In the genomic region with DNA sequence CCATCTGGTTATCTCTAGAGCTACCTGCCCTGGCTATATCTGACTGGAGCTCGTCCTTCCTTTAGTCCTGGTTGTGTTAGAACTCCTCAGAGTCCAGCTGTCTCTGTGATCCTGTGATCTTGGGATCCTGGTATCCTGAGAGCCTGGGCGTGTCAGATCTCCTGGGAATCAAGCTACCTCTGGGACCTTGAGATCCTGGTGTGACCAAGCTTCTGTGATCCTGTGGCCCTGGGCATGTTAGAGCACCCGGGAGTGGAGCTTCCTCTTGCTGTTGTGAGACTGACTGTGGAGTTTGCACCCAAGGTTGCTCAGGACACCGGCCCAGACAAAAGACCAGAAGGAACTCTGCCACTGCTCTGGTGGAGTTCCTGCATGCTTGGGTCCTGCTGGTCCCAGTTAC, we compare ENCODE assay signal across 23 mouse cellular contexts.
A peak's percentile ranks its signal among the peaks of the same experiment; 100 is the strongest.
DNase-seq lines count a peak whose midpoint lies in the region; ATAC-seq and TF ChIP-seq lines count a peak whose summit lies in the region.
"Had no signal": no experiment of that assay in that cellular context is flagged by ENCODE, and none has a peak within 500 bp of the region (broad histone marks: within the 10 kb centered on the region; RNA-seq: fewer than 3 reads in every experiment).

No protein-coding gene starts in this region.

- no peak for TF ChIP-seq CTCF in intestine, postnatal 0 days (IDR thresholded peaks at IDR 0.05; ENCODE audit: low read depth)

- no peaks in the 10 kb centered on the region for H3K27me3 ChIP-seq in heart, embryonic 11.5 days (ENCODE audit: control insufficient read depth, insufficient read depth, low read length)
- H3K27me3 ChIP-seq in intestine, embryonic 14.5 days (replicated peaks; ENCODE audit: control insufficient read depth, insufficient read depth, low read length), result no peaks in the 10 kb centered on the region
- H3K27me3 ChIP-seq in intestine, postnatal 0 days (replicated peaks; ENCODE audit: control insufficient read depth, insufficient read depth, low read length), result no peaks in the 10 kb centered on the region
- H3K27me3 ChIP-seq: embryonic facial prominence, embryonic 12.5 days; forebrain, embryonic 13.5 days; forebrain, embryonic 15.5 days; Patski had no signal

- no peak overlapping the region for H3K4me3 ChIP-seq in heart, embryonic 11.5 days (ENCODE audit: low read depth, low read length)
- no peak overlapping the region for H3K4me3 ChIP-seq in intestine, embryonic 14.5 days (ENCODE audit: low read depth, low read length)
- H3K4me3 ChIP-seq in intestine, postnatal 0 days (ENCODE audit: low read depth, low read length), result no peak overlapping the region
- H3K4me3 ChIP-seq: embryonic facial prominence, embryonic 10.5 days; embryonic facial prominence, embryonic 12.5 days; forebrain, embryonic 13.5 days; forebrain, embryonic 15.5 days had no signal

- H3K27ac ChIP-seq in heart, embryonic 11.5 days (ENCODE audit: low read depth, low read length), result no peak overlapping the region
- H3K27ac ChIP-seq in intestine, embryonic 14.5 days (ENCODE audit: low read depth), result no peak overlapping the region
- H3K27ac ChIP-seq in intestine, postnatal 0 days (ENCODE audit: low read depth, low read length), result no peak overlapping the region
- H3K27ac ChIP-seq: embryonic facial prominence, embryonic 10.5 days; embryonic facial prominence, embryonic 12.5 days; forebrain, embryonic 13.5 days; forebrain, embryonic 15.5 days had no signal

- peaks cover 6% of the 10 kb centered on the region; the same call in 1 of the 2 replicates for H3K4me1 ChIP-seq in heart, embryonic 11.5 days (ENCODE audit: control insufficient read depth, insufficient read depth, low read length)
- no peaks in the 10 kb centered on the region for H3K4me1 ChIP-seq in intestine, embryonic 14.5 days (replicated peaks; ENCODE audit: control insufficient read depth, insufficient read depth, low read length)
- no peaks in the 10 kb centered on the region for H3K4me1 ChIP-seq in intestine, postnatal 0 days (replicated peaks; ENCODE audit: control insufficient read depth, insufficient read depth, low read length)
- H3K4me1 ChIP-seq: embryonic facial prominence, embryonic 10.5 days; embryonic facial prominence, embryonic 12.5 days; forebrain, embryonic 13.5 days; forebrain, embryonic 15.5 days had no signal

- 63% methylated on average over 4 of the region's 4 CpGs for WGBS in heart, embryonic 11.5 days (ENCODE audit: insufficient replicate concordance)
- WGBS in intestine, embryonic 14.5 days, result 89% methylated on average over 4 of the region's 4 CpGs
- 81% methylated on average over 4 of the region's 4 CpGs for WGBS in intestine, postnatal 0 days

- H3K9me3 ChIP-seq in heart, embryonic 11.5 days (replicated peaks; ENCODE audit: control insufficient read depth, low read length), result no peaks in the 10 kb centered on the region
- no peaks in the 10 kb centered on the region for H3K9me3 ChIP-seq in intestine, embryonic 14.5 days (ENCODE audit: control insufficient read depth, low read length)
- H3K9me3 ChIP-seq in intestine, postnatal 0 days (ENCODE audit: control insufficient read depth), result no peaks in the 10 kb centered on the region
- H3K9me3 ChIP-seq: embryonic facial prominence, embryonic 10.5 days; embryonic facial prominence, embryonic 12.5 days; forebrain, embryonic 13.5 days; forebrain, embryonic 15.5 days had no signal

- H3K36me3 ChIP-seq in heart, embryonic 11.5 days (ENCODE audit: control insufficient read depth, insufficient read depth, low read length), result no peaks in the 10 kb centered on the region
- H3K36me3 ChIP-seq in intestine, embryonic 14.5 days (ENCODE audit: control insufficient read depth, insufficient read depth, low read length), result no peaks in the 10 kb centered on the region
- H3K36me3 ChIP-seq in intestine, postnatal 0 days (ENCODE audit: control insufficient read depth, insufficient read depth), result no peaks in the 10 kb centered on the region
- H3K36me3 ChIP-seq: embryonic facial prominence, embryonic 10.5 days; embryonic facial prominence, embryonic 12.5 days; forebrain, embryonic 15.5 days; G1E had no signal

- no peak for ATAC-seq in heart, embryonic 11.5 days (replicated peaks; ENCODE audit: insufficient number of reproducible peaks, low FRiP score, low TSS enrichment)
- no peak for ATAC-seq in intestine, embryonic 14.5 days (replicated peaks; ENCODE audit: low FRiP score, low TSS enrichment, low read depth)
- ATAC-seq in intestine, postnatal 0 days, result no peak
- ATAC-seq: activated CD4-positive, CD25-positive, alpha-beta regulatory T cell, adult 4 months; CD4-positive, CD25-positive, alpha-beta regulatory T cell, adult 4 months; forebrain, embryonic 13.5 days; forebrain, embryonic 15.5 days; Patski had no signal

- DNase-seq in heart, adult 11 months, result peak; percentile 71
- DNase-seq in intestine, embryonic 14.5 days (ENCODE audit: low spot score), result peak; percentile 41
- DNase-seq in testis, postnatal 10 days (ENCODE audit: low spot score), result peak; percentile 14
- DNase-seq in testis, postnatal 14 days (ENCODE audit: low spot score), result no peak
- DNase-seq: adrenal gland, adult 8-10 months; adrenal gland, postnatal 14 days; adrenal gland, postnatal 36 days; B cell, adult 2 months; cerebellum, adult 11-12 months; cerebellum, adult 2 months; cerebellum, adult 9-10 months; cerebellum, postnatal 10 days; cerebellum, postnatal 25 days had no signal

- no peak overlapping the region for H3K4me2 ChIP-seq in heart, embryonic 11.5 days
- no peak overlapping the region for H3K4me2 ChIP-seq in intestine, embryonic 14.5 days (ENCODE audit: low read length)
- no peak overlapping the region for H3K4me2 ChIP-seq in intestine, postnatal 0 days (replicated peaks; ENCODE audit: low read depth)
- H3K4me2 ChIP-seq: embryonic facial prominence, embryonic 12.5 days; forebrain, embryonic 13.5 days; forebrain, embryonic 15.5 days had no signal

- H3K9ac ChIP-seq in heart, embryonic 11.5 days (ENCODE audit: low read depth, low read length), result no peak overlapping the region
- no peak overlapping the region for H3K9ac ChIP-seq in intestine, embryonic 14.5 days (ENCODE audit: low read length)
- H3K9ac ChIP-seq in intestine, postnatal 0 days (ENCODE audit: low read depth, low read length), result no peak overlapping the region
- H3K9ac ChIP-seq: embryonic facial prominence, embryonic 12.5 days; forebrain, embryonic 13.5 days; forebrain, embryonic 15.5 days had no signal
